Mouse (Mus musculus) lung, adult 18-20 months (tissue): ENCODE results near the gene Cenps.
"Not testable (repeated sequence)": the region's sequence is repeated elsewhere in the genome, so short reads cannot be mapped to it uniquely, and the experiment has no call there.

Experiments used
- DNase-seq, 2 experiments: peaks; one replicate each; pipeline ENCODE4 v3.0.0; 2022; ENCODE audit warnings: mixed read lengths in 2 of 2

The Cenps gene

DNA sequence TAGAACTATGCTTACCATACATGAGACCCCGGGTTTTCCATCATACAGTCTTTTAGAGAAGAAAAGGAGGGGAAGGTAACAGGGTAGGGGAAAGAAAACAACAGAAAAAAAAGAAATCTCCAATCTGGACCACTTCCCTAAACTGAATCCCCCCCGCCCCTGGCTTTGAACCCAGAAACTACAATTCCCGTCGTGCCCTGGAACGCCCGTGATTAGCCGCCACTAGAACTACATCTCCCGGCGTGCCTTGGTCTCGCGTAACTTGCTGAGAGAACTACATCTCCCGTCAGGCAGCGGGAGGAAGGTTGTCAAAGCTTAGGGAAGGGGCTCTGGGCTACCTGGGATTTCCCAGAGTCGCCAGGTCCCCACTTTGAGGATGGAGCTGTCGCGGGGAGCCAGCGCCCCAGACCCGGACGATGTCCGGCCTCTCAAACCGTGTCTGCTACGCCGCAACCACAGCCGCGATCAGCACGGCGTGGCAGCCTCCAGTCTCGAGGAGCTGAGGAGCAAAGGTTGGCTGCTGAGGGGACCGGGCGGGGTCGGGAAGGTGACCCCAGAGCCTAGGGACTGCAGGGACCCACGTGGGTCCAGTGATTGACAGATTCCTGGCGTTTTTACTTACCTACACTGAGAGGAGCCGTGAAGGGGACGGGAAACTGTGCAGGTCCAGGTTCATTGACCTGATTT, 33.4 kb downstream of the Cenps start, which contains the start of gene Dffa:
Gene Dffa, plus strand, starts transcription at position 272 of the 687 bp plus-strand sequence.
- peak; percentile 94 to 96 for DNase-seq

DNA sequence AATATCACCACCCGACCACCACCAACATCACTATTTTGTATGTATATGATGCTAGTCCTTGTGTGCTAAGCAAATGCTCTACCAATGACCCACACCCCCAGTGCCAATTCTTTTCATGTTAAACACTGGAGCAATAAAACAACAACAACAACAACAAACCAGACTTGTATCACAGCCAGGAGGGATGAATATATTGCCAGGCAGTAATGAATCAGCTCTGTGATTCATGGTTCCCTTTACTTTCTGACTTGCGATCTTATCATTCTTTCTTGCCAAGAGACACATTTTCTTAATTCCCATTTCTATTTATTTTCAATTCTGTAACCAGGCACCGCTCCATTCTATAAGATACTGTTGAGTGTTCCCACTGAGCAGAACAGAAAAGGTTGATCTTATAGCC, 36.0 kb downstream of the Cenps start:
- no peak for DNase-seq

DNA sequence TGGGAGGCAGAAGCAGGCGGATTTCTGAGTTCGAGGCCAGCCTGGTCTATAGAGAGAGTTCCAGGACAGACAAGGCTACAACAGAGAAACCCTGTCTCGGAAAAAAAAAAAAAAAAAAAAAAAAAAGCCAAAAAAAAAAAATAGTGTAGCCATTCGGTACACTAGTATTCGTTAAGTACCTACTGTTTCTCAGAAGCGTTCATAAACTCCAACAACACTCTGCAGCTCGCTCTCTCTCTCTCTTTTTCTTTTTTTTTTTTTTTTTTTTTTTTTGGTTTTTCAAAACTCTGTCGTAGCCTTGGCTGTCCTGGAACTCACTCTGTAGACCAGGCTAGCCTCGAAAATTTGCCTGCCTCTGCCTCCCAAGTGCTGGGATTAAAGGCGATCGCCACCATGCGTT, 37.0 kb downstream of the Cenps start:
- not testable (repeated sequence) for DNase-seq

DNA sequence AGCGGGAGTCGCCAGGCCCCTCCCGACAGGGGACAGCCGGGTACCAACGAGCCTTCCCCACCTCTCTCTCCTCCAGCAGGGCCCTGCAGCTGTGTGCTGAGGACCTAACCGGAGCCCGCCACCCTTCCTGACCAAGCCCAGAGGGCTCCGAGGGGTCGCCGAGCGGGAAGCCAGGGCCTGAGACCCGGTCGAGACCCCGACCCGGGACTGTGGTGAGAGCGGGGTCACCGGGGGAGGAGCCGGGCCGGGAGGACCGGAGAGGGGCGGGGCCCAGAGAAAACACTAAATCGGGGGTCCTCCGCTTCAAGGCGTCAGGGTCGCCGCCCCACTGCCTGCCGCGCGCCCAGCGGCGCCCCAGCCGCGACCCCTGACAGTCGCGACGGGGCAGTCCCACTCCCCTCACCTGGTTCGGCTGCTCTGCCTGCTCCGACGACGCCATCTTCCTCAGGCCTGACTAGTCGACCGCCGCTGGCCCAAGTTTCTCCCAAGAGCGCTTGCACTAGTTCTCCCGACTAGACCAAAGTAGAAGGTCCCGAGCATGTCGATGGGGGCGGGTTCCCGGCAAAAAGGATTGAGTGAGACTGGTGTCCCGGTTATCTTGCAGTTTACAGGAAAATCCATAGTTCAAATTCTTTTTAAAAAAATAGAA, 37.9 kb downstream of the Cenps start, which contains the start of gene Pex14:
Gene Pex14, minus strand, starts transcription at position 508 of the 649 bp plus-strand sequence.
- peak; percentile 92 to 93 for DNase-seq

DNA sequence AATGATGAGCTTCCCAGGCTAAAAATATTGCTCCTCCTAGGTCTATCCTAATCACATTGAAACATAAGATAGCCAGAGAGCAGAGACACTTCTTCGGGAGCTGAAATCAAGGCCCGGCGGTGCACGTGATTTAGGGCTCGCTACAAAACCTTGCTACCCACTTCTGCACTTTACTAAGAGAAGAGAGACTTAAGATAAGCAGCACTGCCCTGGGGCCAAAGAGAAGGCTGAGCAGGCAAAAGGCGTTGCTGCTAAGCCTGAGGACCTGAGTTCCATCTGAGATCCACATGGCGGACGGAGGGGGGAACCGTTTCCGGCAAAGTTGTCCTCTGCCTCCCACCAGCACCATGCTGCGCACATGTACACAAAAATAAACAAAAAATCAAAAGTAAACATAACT, 38.9 kb downstream of the Cenps start:
- DNase-seq: no peak

DNA sequence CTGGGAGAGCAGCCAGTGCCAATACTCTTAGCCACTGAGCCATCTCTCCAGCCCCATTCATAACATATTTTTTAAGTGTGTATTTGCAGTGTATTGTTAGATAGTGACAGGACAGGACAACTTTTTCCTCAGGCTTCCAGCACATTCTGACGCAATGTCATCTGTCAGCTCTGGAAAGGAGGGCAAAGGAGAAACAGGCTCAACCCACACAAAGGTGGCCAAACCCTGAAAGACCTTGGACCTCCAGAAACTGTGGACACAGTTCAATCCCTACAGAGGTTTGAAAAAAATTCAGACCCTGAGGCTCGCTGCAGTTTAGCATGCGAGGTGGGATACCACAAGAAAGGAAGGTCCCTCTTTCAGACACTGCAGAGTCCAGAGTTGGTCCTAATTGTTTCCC, 39.5 kb downstream of the Cenps start:
- no peak for DNase-seq

DNA sequence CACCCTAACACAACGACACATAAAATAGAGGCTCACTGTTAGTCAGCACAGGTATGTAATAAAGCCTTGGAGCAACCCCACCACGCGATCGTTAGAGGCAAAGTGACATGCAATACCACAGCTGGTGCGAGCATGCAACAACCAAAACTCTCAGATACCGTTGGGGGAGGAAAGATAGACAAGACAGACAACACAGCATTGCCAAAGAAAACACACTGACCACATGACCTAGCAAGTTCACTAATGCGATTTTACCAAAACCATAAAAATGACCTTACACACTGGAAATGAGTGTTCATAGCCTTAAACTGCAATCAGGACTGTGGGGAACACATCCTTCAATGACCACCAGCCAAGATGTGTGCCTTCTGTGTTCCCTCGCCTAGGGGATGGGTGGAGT, 46.1 kb downstream of the Cenps start:
- DNase-seq: no peak

DNA sequence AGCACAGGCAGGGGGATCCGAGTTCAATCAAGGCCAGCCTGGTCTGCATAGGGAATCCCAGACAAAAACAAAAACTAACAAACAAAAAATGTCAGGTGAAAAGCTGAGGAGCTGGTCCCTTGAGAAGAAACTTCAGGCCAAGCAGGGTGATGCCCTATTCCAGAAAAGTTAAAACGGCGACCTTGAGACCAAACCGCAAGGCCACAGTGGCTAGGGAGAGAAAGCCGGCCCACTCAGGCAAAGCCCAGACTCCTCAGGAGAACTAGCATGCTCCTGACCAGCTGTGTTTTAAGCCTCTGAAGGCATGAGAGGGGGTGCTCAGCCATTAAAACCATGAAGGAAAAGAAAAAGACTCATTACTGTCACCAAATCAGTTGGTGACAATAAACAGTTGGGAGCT, 52.0 kb downstream of the Cenps start:
- no peak for DNase-seq

DNA sequence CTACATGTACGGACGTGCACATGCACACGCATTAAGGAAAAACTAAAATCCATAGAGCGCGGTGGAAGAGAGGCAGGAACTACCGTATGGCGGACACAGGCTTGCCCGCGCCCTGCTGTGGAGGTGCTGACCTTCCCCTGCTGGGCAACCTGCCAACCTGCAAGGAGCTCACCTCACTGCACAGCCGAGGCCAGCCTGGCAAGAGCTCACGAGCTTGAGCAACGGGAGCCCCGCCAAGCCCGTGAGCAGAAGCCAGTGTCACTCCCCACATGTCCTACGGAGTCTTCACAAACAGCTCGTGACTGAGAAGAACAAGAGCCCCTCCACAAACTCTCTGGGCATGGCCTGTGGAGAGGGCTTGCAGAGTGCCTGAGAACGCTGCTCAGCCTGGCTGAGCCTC, 55.9 kb downstream of the Cenps start:
- DNase-seq: peak; percentile 80 to 87

DNA sequence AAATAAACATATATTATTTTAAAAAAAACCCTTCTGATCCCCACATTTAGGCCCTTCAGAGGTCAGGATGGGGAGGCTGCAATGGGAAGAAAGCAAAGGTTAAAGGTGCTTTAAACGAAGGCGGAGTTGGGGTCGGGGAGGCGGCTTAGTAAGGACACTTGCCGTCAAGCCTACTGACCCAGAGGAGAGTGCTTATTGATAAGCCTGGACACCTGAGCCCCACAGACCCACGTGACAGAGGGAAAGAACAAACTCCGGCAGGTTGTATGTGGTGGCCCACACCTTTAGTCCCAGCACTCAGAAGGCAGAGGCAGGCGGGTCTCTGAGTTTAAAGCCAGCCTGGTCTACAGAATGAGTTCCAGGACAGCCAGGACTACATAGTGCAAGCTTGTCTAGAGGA, 57.3 kb downstream of the Cenps start:
- no peak for DNase-seq

DNA sequence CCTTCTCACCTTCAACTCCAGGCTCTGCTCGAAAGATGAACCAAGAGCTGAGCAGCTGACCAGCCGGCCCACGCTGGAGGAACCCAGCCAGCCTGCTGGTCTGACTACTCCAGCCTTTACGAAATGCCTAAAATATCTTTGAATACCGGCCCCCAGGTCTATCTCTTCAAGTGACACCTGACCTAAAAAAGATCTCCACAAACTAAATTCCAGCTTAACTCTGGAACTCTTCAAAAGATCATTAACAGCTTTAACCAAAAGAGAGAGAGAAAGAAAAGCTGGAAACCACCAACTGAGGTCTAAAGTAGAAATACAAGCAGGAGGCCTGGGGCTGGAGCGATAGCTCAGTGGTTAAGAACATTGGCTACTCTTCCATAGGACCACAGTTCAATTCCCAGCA, 57.8 kb downstream of the Cenps start:
- DNase-seq: no peak

DNA sequence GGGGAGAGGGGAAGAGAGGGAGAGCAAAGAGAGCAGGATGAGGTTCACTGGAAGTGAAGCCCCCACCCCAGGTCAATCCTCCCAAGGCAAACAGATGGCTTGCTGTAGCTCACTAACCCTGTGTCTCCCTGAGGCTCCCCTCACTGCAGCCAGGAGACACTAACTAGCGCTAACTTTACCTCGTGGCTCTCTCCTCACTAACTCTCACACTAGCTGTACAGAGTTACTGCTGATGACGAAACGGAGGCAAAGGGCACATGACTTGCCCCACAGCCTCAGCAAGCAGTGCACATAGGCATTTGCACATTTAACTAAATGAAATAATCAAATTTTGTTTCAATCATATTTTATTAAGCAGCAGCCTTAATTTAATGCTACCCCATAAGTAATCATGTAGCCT, 59.2 kb downstream of the Cenps start:
- DNase-seq: no peak
